Mouse (Mus musculus) G1E-ER4 (cell line): ENCODE data around the gene Ldhd. TPM values are rescaled to one million over a fixed set of nuclear protein-coding genes. Genes with fewer than 3 reads are reported as not detected.

Source experiments
- GATA1 ChIP-seq: IDR thresholded peaks from one replicate; pipeline ENCODE4 v1.8.0; 2012; ENCODE audit warnings: low read length, inconsistent platforms
- polyA plus RNA-seq: library from polyadenylated mRNA; stranded (reverse); fragments of >175 nt; gene quantifications from 2 replicates; pipeline ENCODE4 v1.2.3, GENCODE M21; 2012

The Ldhd gene
- polyA plus RNA-seq, 1 experiment = not detected

DNA sequence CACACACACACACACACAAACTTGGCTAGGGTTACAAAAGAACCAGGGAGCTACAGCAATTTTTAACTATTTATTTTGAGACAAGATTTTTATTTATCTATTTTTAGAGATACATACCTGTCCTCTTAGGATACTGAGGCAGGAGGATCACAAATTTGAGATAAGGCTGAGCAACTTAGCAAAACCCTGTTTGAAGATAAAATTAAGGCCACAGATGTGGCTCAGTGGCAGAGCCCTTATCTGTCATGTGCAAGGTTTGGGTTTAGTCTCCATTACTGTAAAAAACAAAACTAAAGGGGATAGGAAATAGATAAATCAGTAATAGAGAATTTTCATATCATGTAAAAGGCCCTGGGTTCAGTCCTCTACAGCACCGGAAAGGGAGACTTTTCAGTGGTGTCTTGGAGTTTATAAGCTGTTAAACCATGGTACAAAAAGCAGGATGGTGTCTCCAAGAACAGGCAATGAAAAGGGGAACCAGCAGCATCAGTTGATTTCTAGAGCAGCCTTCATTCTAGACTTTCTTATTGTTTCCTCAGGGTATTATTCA lies 42.6 kb downstream of the Ldhd start:
- peak; percentile 59 for TF ChIP-seq GATA1

GRCm38 (mm10) chr8:111584946-111585345 lies 45.2 kb downstream of the Ldhd start:
- no peak for TF ChIP-seq GATA1

DNA sequence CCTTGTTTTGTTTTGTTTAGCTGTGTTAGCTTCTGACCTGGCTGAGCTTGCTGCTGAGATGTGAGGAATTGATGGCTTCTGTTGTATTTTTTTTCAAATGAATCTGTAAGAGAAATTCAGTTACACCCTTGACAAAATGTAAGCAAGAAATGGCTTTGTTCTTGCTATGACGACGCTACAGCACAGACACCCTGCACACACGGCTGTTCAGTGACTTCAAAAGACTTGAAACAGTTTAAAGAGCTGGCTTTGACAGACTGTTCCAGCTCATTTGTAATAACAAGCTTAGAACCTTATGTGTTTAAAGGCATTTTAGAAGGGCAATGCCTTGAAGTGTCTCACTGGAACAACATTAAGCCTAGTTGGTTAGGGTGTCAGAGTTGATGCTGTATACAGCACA lies 47.8 kb downstream of the Ldhd start:
- TF ChIP-seq GATA1 = no peak

DNA sequence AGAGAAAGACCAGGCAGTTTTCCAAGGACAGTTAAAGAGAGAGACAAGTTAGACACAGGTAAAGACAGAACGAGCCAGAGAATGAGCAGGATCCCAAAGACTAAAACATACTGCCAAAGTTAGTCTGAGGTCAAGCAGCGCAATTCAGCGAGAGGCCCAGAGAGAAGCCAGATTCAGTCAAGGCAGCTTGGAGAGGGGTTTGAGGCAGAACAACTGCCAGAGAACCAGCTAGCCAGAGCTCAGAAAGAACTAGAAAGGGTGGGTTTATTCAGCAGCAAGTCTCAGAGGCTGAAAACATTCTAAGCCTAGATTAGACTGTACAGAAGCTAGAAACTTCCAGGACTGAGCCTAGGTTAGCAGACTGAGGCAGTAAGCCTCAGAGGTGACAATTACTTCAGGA lies 49.9 kb downstream of the Ldhd start:
- no peak for TF ChIP-seq GATA1

GRCm38 (mm10) chr8:111579318-111579717 lies 50.9 kb downstream of the Ldhd start:
- TF ChIP-seq GATA1 = no peak

DNA sequence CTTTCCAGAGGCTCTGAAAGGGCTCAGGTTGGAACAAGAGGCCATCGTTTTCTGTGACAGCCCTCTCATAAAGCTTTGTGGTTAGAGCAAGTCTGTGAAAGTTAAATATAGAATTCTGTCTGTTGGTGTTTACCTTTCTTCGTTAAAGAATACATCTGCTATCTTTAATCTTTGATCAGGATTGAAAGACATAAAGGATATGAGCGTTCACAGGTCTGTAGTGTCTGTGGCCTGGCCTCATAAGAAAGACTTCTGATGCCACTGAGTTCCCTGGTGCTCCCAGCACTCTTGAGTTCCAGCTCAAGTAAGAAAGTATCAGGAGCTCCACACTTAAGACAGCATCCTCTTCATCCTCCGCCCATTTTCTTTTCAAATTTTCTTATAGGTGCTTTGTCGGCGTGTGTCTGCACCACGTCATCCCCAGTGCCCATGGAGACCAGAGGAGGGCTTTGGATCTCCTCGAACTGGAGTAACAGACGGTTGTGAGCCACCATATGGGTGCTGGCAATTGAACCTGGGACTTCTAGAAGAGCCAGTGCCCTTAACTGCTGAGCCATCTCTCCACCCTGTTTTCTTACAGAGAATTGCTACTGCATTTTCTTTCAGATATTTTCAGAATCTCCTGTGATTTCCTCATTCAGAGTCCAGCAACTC lies 52.2 kb downstream of the Ldhd start:
- no peak for TF ChIP-seq GATA1

DNA sequence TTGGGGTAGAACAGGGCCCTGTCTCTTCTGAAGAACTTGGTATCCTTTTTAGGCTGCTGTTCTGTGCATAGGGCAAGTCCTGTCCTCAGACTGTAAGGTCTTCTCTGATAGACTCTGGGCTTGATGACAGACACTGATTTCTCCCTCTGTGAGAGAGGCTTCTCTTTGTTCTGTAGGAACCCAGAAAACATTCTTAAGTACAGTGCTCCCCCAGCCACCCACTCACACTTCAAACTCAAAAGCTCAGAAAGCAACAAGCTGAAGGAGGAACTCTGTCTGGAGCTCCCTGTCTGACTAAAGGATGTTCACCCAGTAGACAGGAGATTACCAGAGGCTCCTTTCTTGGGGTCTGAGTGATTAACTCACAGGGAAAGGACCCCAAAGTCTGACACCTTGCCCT lies 53.7 kb downstream of the Ldhd start:
- TF ChIP-seq GATA1 = no peak

DNA sequence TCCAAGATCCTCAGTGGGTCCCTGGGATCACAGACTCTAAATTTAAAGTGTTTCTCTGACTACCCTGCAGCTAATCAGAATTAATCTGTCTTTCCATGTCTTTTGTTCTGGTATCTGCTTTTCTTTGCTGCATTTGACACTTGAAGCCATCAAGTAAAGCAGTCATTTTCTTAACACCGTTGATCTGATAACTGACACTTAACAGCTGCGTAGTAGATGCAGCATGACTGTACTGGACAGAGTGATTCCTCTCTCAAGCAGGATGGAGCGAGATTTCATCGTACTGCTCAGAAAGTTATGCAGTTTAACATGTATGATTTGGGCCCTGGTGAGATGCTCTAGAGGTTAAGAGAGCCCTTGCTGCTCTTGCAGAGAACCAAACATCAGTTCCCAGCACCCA lies 54.7 kb downstream of the Ldhd start:
- no peak for TF ChIP-seq GATA1

GRCm38 (mm10) chr8:111574016-111574415 lies 56.2 kb downstream of the Ldhd start:
- TF ChIP-seq GATA1 = no peak

Other genes starting within 250 kb of the Ldhd start
- not detected in 2 replicates for gene Fa2h, start 236.6 kb downstream of the Ldhd start, polyA plus RNA-seq
- 2.7 and 3.3 TPM in 2 replicates for gene Wdr59, start 108.3 kb downstream of the Ldhd start, polyA plus RNA-seq
- gene Znrf1, start 94.3 kb downstream of the Ldhd start, polyA plus RNA-seq = 36.4 and 44.3 TPM in 2 replicates
- gene Zfp1, start 13.0 kb upstream of the Ldhd start, polyA plus RNA-seq = 5.4 and 7.2 TPM in 2 replicates
- not detected in 2 replicates for gene Ctrb1, start 60.6 kb upstream of the Ldhd start, polyA plus RNA-seq
- gene Bcar1, start 113.4 kb upstream of the Ldhd start, polyA plus RNA-seq = 0.43 and 0.63 TPM in 2 replicates
- gene Cfdp1, start 223.9 kb upstream of the Ldhd start, polyA plus RNA-seq = 9.5 and 12.8 TPM in 2 replicates
- gene Tmem170, start 246.4 kb upstream of the Ldhd start, polyA plus RNA-seq = 0.37 and 0.48 TPM in 2 replicates